Mouse (Mus musculus) cerebellum, postnatal 14 days (tissue): Measurements from ENCODE around the gene Zfp113.
A peak's percentile ranks its signal among the peaks of the same experiment; 100 is the strongest.

Experiments
- DNase-seq, 2 experiments: peaks; one replicate each; pipeline ENCODE4 v3.0.0; 2021; ENCODE audit warnings: mixed read lengths in 2 of 2

Gene Zfp113

GRCm38 (mm10) chr5:138155443-138155976 lies at the start of gene Zfp113:
Zfp113 (minus strand) TSS chr5:138155744.
- DNase-seq = peak; percentile 89 to 90

GRCm38 (mm10) chr5:138202086-138202485 lies 46.5 kb upstream of the Zfp113 start:
- DNase-seq = peak; percentile 49 to 57

- peak; percentile 50 to 54 for DNase-seq
These were observed 44.0 kb upstream of the Zfp113 start for GRCm38 (mm10) chr5:138199576-138199975.

- no peak for DNase-seq
These were observed 39.9 kb upstream of the Zfp113 start for GRCm38 (mm10) chr5:138195463-138195862.

GRCm38 (mm10) chr5:138194755-138195345 lies 39.3 kb upstream of the Zfp113 start:
- peak; percentile 65 to 69 for DNase-seq

- peak; percentile 91 to 93 for DNase-seq
These were observed 38.5 kb upstream of the Zfp113 start, which contains the start of gene Mblac1 for GRCm38 (mm10) chr5:138193771-138194727. Mblac1 (plus strand) TSS chr5:138194314.

GRCm38 (mm10) chr5:138187661-138188306 lies 32.2 kb upstream of the Zfp113 start:
- peak; percentile 74 to 83 for DNase-seq

GRCm38 (mm10) chr5:138186950-138187638 lies 31.6 kb upstream of the Zfp113 start, which contains the start of the genes Taf6 and Cnpy4:
Taf6 (minus strand) TSS chr5:138187451.
Cnpy4 (plus strand) TSS chr5:138187485.
- peak; percentile 89 for DNase-seq

- DNase-seq = no peak
These were observed 17.7 kb upstream of the Zfp113 start for GRCm38 (mm10) chr5:138173217-138173616.

GRCm38 (mm10) chr5:138171695-138172491 lies 16.3 kb upstream of the Zfp113 start, which contains the start of the genes Ap4m1 and Mcm7:
Ap4m1 (plus strand) TSS chr5:138172002.
Mcm7 (minus strand) TSS chr5:138172422.
- peak; percentile 99 to 100 for DNase-seq

GRCm38 (mm10) chr5:138170936-138171561 lies 15.5 kb upstream of the Zfp113 start:
- peak; percentile 99 for DNase-seq

GRCm38 (mm10) chr5:138165594-138165993 lies 10.1 kb upstream of the Zfp113 start:
- no peak for DNase-seq

GRCm38 (mm10) chr5:138163610-138164009 lies 8.1 kb upstream of the Zfp113 start:
- no peak for DNase-seq

- no peak for DNase-seq
These were observed 7.5 kb upstream of the Zfp113 start for GRCm38 (mm10) chr5:138163046-138163445.

GRCm38 (mm10) chr5:138160842-138161665 lies 5.5 kb upstream of the Zfp113 start, which contains the start of gene Cops6:
Cops6 (plus strand) TSS chr5:138161071.
- peak; percentile 95 to 96 for DNase-seq

- DNase-seq = no peak
These were observed 4.7 kb upstream of the Zfp113 start for GRCm38 (mm10) chr5:138160224-138160762.

GRCm38 (mm10) chr5:138154390-138154789 lies 1.2 kb downstream of the Zfp113 start:
- DNase-seq = no peak

- no peak for DNase-seq
These were observed 17.0 kb downstream of the Zfp113 start for GRCm38 (mm10) chr5:138138585-138138984.

GRCm38 (mm10) chr5:138137935-138138549 lies 17.5 kb downstream of the Zfp113 start:
- DNase-seq = peak; percentile 44 to 54
